Mouse (Mus musculus) bone marrow macrophage, adult 2 months (primary cell): ENCODE results near the gene H2afz.

Source experiments
- CTCF ChIP-seq: IDR thresholded peaks from 2 replicates; pipeline ENCODE4 v1.5.1; 2012; ENCODE audit warnings: low read depth, mild to moderate bottlenecking, low read length, moderate library complexity
- POLR2A ChIP-seq: IDR thresholded peaks from 2 replicates; pipeline ENCODE4 v1.6.1; 2012; ENCODE audit warnings: mild to moderate bottlenecking, low read depth, low read length, borderline replicate concordance

DNA sequence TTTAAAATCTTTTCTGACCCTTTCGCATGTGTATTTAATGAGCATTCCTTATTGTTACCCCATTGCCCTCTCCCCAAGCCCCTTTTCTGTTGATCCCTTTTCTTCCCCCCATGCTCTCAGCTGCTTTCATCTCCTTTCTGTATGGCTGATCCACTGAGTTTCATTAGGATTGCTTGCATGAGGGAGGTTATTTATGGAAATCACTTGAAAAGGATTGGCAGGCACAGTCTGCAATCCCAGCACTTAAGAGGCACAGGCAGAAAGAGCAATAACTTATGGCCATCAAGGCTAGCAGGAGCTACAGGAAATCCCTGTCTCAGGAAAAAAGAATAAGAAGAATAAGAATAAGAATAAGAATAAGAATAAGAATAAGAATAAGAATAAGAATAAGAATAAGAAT lies 27.7 kb upstream of the H2afz start:
- TF ChIP-seq CTCF: no peak
- no peak for TF ChIP-seq POLR2A
